Mouse (Mus musculus) embryonic fibroblast, embryonic 13.5 days (primary cell): ENCODE results near the gene Atp8a2.

Experiments used
- CTCF ChIP-seq: IDR thresholded peaks from 2 replicates; pipeline ENCODE4 v1.5.1; 2011; ENCODE audit warnings: mild to moderate bottlenecking, control low read depth, low read length, moderate library complexity, borderline replicate concordance; ENCODE audit not compliant: insufficient read depth
- POLR2A ChIP-seq: IDR thresholded peaks from 2 replicates; pipeline ENCODE4 v1.6.1; 2011; ENCODE audit warnings: low read depth, mild to moderate bottlenecking, control low read depth, low read length, moderate library complexity

DNA sequence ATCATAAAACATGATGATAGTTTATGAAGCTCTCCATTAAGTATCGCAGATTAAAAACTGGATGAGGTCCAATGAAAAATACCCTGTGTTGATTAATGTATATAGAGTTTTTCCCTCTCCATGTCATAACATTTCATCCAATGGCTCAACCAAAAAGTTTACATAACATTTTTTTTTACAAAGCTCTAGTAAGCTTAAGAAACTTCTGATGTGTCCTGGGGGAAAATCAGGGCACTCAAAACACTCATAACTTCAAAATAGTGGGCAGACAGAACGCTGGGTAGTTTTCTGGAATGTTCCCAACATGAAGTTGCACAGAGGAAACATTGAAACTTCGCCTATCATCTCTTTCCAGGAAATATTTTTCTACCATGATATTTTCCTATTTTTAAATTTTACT, 318.7 kb downstream of the Atp8a2 start:
- no peak for TF ChIP-seq CTCF
- TF ChIP-seq POLR2A, result no peak
